Mouse (Mus musculus) ES-CJ7 (cell line): ENCODE data around the gene Mybpc3.

Experiments
- DNase-seq: peaks from one replicate; pipeline ENCODE4 v3.0.0; 2011; ENCODE audit warnings: low read depth, low spot score

Gene Mybpc3

GRCm38 (mm10) chr2:91117585-91118275 lies at the start of gene Mybpc3:
TSS of gene Mybpc3 (plus strand) at chr2:91118144.
- DNase-seq: no peak

- DNase-seq: no peak
Observed at GRCm38 (mm10) chr2:91068162-91068871, 49.6 kb upstream of the Mybpc3 start.

GRCm38 (mm10) chr2:91068872-91069165 lies 49.1 kb upstream of the Mybpc3 start:
- DNase-seq: no peak

- no peak for DNase-seq
Observed at GRCm38 (mm10) chr2:91069306-91070000, 48.5 kb upstream of the Mybpc3 start.

DNA sequence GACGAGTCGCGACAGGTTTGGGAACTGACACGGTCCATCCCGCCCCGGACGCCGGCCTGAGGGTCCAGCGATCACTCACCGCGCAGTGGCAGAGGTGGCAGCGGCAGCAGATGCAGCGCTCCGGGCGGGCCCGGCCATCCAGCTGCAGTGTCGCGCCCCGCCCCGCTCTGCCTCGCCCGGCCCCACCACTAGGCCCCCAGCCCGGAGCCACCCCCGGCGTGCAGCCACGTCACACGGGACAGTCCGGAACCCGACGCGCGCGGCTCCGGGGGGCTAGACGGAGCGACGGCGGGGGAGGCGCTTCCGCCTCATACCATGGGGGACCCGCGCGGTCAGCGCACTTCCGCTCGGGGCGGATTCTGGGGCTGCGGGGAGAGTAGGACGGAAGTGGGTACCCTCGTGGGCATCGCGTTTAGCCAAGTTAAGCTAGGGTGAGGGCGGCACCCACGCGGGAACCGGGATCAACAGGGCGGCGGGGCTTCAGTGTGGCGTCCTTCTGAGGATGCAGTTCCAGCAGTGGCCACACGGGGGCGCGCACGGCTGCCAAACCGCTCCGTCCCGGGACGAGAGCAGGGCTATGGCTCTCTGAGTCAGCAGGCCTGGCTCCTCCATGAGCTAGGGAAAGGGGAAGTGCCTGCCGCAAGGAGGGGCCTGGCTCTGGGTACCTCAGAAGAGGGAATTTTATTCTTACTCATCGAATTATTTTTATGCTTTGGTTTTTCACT lies 47.7 kb upstream of the Mybpc3 start, which contains the start of gene Slc39a13:
Slc39a13 (minus strand) TSS at position 342 of the 725 bp plus-strand sequence.
- DNase-seq: peak; percentile 94

DNA sequence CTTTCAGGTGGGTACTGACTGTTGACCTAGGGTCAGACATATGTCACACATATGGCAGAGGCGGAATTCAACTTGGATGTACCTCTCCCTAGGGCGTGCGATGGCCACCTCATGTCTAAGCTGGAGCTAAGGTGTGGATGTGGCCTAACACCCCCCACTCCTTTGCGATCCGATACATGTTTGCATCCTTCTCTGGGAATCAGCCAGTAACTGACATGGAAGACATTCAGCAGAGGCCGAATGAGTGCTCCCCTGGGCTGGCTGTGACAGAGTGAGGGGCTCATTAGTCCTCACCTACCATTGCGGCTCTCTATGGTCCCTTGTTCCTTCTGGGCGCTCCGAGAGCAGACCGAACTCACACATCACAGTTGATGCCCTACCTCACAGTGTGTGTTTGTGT lies 46.9 kb upstream of the Mybpc3 start:
- no peak for DNase-seq

- no peak for DNase-seq
Observed at GRCm38 (mm10) chr2:91072092-91072491, 45.9 kb upstream of the Mybpc3 start.

GRCm38 (mm10) chr2:91077957-91078313 lies 40.0 kb upstream of the Mybpc3 start:
- DNase-seq: no peak

- DNase-seq: peak; percentile 27
Observed at GRCm38 (mm10) chr2:91078314-91079025, 39.5 kb upstream of the Mybpc3 start.

DNA sequence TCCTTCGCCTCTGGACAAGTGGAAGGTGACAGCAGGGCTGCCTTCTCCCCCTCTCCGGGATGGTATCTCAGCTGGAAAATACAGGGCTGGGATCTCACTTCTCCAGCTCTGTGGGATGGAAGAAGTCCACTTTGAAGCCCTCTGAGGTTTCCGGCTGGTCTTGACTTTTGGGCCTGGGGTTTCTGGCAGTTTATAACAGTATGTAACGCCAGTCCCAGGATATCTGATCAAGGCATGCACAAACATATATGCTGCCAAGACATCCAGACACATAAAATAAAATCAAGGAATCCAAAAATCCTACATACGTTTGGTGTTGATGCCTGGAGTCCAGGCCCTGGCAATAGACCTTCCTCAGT lies 38.9 kb upstream of the Mybpc3 start:
- no peak for DNase-seq

GRCm38 (mm10) chr2:91080784-91081513 lies 37.0 kb upstream of the Mybpc3 start:
- DNase-seq: no peak

DNA sequence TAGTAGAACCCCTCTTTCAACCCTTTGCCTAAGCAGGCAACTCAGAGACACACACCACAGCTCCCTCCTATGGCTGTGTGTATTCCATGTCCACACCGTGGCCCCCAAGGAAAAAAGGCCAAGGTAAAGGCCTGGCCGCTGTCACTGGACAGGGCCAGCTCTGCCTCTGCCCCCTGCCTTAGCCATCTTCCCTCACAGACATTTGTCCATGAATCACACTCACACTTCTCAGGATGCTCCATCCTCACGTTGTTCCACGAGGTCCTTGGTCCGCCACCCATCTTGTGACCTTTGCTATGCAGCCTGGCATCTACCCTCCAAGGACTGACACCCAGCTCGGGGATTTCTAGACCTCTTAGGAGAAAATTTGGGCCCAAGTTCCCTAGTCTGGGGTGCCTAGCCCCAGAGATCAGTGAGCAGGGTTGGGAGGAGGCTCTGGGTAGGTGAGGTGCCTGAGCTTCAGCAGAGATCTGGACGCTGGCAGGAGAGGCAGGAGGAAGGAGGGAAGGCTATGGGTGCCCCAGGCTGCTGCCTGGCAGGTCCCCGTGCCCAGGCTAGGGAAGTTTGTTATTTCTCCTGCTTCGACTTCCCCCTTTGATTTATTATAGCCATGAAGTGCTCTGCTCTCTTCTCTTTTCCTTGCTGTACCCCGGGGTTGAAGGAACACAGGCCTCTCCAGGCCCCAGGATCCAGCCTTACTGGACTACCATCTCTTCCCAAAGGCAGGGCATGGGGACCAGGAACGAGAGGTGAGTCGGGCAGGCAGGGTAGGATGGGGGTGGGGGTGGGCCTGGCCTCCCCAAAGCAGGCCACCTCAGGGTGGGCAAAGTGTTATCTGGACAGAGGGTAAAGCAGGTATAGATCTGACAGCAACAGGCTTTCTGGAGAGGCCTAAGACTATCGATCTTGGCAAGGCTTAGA lies 35.9 kb upstream of the Mybpc3 start, which contains the start of gene Spi1:
Spi1 (plus strand) TSS at position 616 of the 921 bp plus-strand sequence.
- DNase-seq: no peak

GRCm38 (mm10) chr2:91082844-91083243 lies 35.1 kb upstream of the Mybpc3 start:
- no peak for DNase-seq

GRCm38 (mm10) chr2:91083366-91083940 lies 34.5 kb upstream of the Mybpc3 start:
- DNase-seq: no peak

DNA sequence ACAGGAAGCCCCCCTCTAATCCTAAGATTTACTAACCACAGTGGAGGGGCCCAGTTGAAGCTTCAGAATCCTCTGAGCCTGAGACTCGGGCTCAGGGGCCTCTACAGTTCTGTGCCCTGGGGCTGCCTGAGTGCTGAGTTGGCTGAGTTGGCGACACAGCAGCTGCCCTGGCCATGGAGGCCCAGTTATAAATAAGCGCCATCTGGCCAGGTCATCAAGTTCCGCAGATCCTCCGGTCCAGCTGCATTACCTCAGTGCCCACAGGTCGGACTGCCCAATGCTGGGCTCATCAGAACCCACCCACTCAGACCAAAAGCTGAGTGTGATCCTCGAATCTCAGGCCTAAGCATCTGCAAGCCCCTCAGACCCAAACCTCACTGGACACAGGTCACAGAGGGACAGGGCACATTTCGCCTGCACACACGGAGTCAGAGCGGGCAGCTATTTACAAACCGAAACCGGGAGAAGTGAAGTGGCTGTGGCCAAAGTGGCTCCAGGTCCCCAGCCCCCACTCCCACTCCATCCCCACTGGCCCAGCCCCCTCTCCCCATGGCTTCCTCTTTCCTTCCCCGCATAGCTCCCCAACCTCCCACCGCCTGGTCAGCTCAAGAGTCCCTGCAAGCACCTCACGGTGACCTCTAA lies 33.6 kb upstream of the Mybpc3 start:
- no peak for DNase-seq

GRCm38 (mm10) chr2:91085494-91086391 lies 32.2 kb upstream of the Mybpc3 start:
- no peak for DNase-seq

DNA sequence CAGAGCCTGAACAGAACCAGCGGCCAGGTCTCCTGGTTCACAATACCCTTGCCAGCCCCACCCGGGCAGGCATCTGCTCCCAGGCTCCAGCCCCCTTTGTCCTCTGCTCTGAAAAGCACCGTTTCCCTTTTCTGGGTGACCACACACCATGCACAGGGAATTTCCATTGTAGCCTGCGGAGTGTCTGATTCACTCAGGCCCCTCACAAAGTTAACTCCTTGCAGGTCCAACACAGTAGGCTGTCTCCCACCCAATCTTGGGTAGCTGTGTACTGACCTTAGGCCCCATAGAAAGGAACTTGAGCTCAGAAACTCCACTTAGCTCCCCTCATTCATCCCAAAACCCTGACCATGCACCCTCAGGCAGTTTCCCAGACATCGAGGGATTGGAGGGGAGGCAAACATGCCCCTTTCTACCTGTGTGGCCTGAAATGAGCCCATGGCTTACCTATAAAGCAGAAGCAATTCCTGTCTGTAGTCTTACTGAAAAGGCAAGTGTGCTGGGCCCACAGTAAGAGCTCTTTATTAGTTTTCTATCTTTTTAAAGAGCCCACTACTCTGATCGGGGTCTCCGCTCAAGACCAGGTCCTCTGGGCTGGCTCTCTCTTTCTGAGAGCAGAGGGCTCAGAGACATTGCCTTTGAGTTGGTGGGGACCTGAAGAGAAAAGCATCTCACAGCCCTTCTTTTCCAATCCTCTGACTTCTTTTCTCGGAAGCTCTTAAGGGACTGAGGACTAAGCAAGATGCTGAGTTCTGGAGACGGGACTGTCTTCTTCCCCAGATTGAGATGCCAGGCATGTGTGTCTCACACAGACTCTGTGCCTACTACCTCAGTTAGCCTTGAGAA lies 31.3 kb upstream of the Mybpc3 start:
- no peak for DNase-seq
